Mouse (Mus musculus) myocyte (in vitro differentiated cells): ENCODE results near the gene Nfkbia. TPM values are rescaled to one million over a fixed set of nuclear protein-coding genes. Genes with fewer than 3 reads are reported as not detected.
A peak's percentile ranks its signal among the peaks of the same experiment; 100 is the strongest.

Experiments used
- H3K27me3 ChIP-seq: one replicate; pipeline ENCODE4 v1.6.1; 2011; ENCODE audit not compliant: control insufficient read depth, insufficient read depth, insufficient read length
- H3K36me3 ChIP-seq: one replicate; pipeline ENCODE4 v1.6.1; 2011; ENCODE audit not compliant: control insufficient read depth, insufficient read depth
- H3K4me2 ChIP-seq: one replicate; pipeline ENCODE4 v1.6.1; 2011; ENCODE audit warnings: low read depth, control low read depth
- H3K4me3 ChIP-seq: one replicate; pipeline ENCODE4 v1.5.1; 2011; ENCODE audit warnings: mild to moderate bottlenecking, control low read depth, moderate library complexity
- H3K79me2 ChIP-seq: one replicate; pipeline ENCODE4 v1.6.1; 2011; ENCODE audit not compliant: control insufficient read depth, insufficient read depth
- H3ac ChIP-seq: one replicate; pipeline ENCODE4 v1.6.1; 2011; ENCODE audit not compliant: control insufficient read depth, insufficient read length
- CEBPB ChIP-seq: IDR thresholded peaks from 2 replicates; pipeline ENCODE4 v1.6.1; 2011; ENCODE audit warnings: mild to moderate bottlenecking, moderate library complexity; ENCODE audit not compliant: poor library complexity, insufficient read depth, severe bottlenecking
- E2F4 ChIP-seq: IDR thresholded peaks from one replicate; pipeline ENCODE4 v1.6.1; 2011; ENCODE audit warnings: mild to moderate bottlenecking, control low read depth, moderate library complexity; ENCODE audit not compliant: insufficient read depth
- MAX ChIP-seq: IDR thresholded peaks from one replicate; pipeline ENCODE4 v1.6.1; 2011; ENCODE audit warnings: low read depth, mild to moderate bottlenecking, control low read depth
- MYOD1 ChIP-seq, 3 experiments: IDR thresholded peaks; one replicate each; pipeline ENCODE4 v1.6.1; 2011; ENCODE audit warnings: control low read depth in 2 of 3, low read depth in 2 of 3, mild to moderate bottlenecking in 2 of 3, moderate library complexity in 1 of 3; ENCODE audit not compliant: insufficient read length in 2 of 3, control insufficient read depth in 1 of 3
- MYOG ChIP-seq, 3 experiments: IDR thresholded peaks; one replicate each; pipeline ENCODE4 v1.6.1; 2011; ENCODE audit warnings: control low read depth in 2 of 3, low read depth in 2 of 3, mild to moderate bottlenecking in 2 of 3; ENCODE audit not compliant: insufficient read length in 2 of 3, control insufficient read depth in 1 of 3, insufficient read depth in 1 of 3
- POLR2A ChIP-seq: IDR thresholded peaks from one replicate; pipeline ENCODE4 v1.6.1; 2011; ENCODE audit warnings: low read depth, mild to moderate bottlenecking, control low read depth, moderate library complexity; ENCODE audit not compliant: insufficient read length
- POLR2AphosphoS2 ChIP-seq: IDR thresholded peaks from one replicate; pipeline ENCODE4 v1.6.1; 2011; ENCODE audit warnings: low read depth, control low read depth; ENCODE audit not compliant: insufficient read length
- REST ChIP-seq: IDR thresholded peaks from one replicate; pipeline ENCODE4 v1.6.1; 2011; ENCODE audit warnings: mild to moderate bottlenecking, control low read depth, moderate library complexity; ENCODE audit not compliant: insufficient read depth, insufficient read length
- SRF ChIP-seq: IDR thresholded peaks from one replicate; pipeline ENCODE4 v1.6.1; 2011; ENCODE audit warnings: low read depth; ENCODE audit not compliant: control insufficient read depth, insufficient read length
- TCF12 ChIP-seq: IDR thresholded peaks from one replicate; pipeline ENCODE4 v1.6.1; 2011; ENCODE audit warnings: mild to moderate bottlenecking, control low read depth; ENCODE audit not compliant: poor library complexity, insufficient read depth, severe bottlenecking
- TCF3 ChIP-seq: IDR thresholded peaks from one replicate; pipeline ENCODE4 v1.6.1; 2011; ENCODE audit warnings: low read depth, control low read depth; ENCODE audit not compliant: insufficient read length
- USF1 ChIP-seq: IDR thresholded peaks from one replicate; pipeline ENCODE4 v1.6.1; 2011; ENCODE audit warnings: low read depth, mild to moderate bottlenecking, control low read depth, moderate library complexity
- polyA plus RNA-seq: library from polyadenylated mRNA; unstranded; fragments of >200 nt; fragmentation: generic; extraction: Trizol; gene quantifications from one replicate; pipeline ENCODE4 v1.2.1, GENCODE M21; 2012; ENCODE audit warnings: missing spikeins

Nfkbia gene
- polyA plus RNA-seq, 1 experiment = 18.0 TPM

GRCm38 (mm10) chr12:55536537-55537135 lies 44.2 kb upstream of the Nfkbia start:
- no peaks in the 10 kb centered on the region for H3K36me3 ChIP-seq
- H3K27me3 ChIP-seq = peaks cover 5% of the 10 kb centered on the region
- TF ChIP-seq TCF3 = no peak
- no peak for TF ChIP-seq POLR2A
- TF ChIP-seq E2F4 = no peak
- no peak for TF ChIP-seq SRF
- no peak for TF ChIP-seq CEBPB
- no peak for TF ChIP-seq USF1
- TF ChIP-seq MAX = no peak
- TF ChIP-seq REST = no peak
- no peak for TF ChIP-seq MYOD1 (IDR thresholded peaks at IDR 0.05; ENCODE audit: control insufficient read depth in 1 of 3, insufficient read length in 2 of 3, low read depth in 2 of 3)
- TF ChIP-seq MYOG (IDR thresholded peaks at IDR 0.05; ENCODE audit: control insufficient read depth in 1 of 3, insufficient read depth in 1 of 3, insufficient read length in 2 of 3, low read depth in 2 of 3) = no peak
- no peak for TF ChIP-seq TCF12
- no peak for TF ChIP-seq POLR2AphosphoS2
- no peak overlapping the region for H3K4me2 ChIP-seq
- no peak overlapping the region for H3K4me3 ChIP-seq
- no peak overlapping the region for H3ac ChIP-seq
- H3K79me2 ChIP-seq = no peaks in the 10 kb centered on the region

DNA sequence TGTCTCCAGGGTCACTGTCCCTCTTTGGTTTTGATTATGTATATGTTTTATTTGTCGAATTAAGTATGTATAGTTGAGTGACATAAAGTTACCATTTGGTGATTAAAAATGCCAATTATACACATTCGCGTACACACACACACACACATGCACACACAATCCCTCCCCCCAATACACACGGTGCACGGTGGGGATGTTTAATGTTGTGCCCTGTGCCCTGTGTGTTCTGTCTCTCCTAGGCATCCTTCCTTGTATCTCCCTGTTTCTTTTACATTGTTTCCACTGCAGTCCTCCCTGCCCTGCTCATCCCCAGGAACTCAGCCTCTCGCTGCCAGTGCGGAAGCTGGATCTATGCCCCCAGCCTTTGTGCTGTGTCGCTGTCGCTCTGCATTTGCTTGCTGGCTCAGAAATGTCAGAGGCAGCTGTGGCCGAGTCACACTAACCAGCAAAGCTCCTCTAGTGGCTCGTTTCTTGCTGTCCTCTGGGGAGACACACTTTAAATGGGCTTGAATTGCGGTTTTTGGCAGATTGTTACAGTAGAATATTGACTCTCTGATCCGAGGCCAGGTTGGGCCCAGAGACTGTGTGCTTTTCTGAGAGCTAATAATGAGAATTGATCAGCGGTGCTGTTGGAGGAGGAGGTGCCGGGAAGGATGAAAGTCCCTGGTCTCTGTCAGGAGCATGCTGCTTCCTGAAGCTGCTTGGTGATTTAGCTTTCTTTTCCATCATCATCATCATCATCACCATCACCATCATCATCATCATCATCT lies 34.7 kb upstream of the Nfkbia start:
- no peak overlapping the region for H3K4me2 ChIP-seq
- H3K27me3 ChIP-seq = peaks cover 17% of the 10 kb centered on the region
- H3K36me3 ChIP-seq = no peaks in the 10 kb centered on the region
- no peak overlapping the region for H3K4me3 ChIP-seq
- no peak overlapping the region for H3ac ChIP-seq
- TF ChIP-seq MAX (no peak), E2F4 (no peak), REST (no peak), TCF3 (no peak), MYOD1 (IDR thresholded peaks at IDR 0.05; ENCODE audit: control insufficient read depth in 1 of 3, insufficient read length in 2 of 3, low read depth in 2 of 3) (no peak)
- no peaks in the 10 kb centered on the region for H3K79me2 ChIP-seq

GRCm38 (mm10) chr12:55518061-55518738 lies 25.8 kb upstream of the Nfkbia start:
- no peaks in the 10 kb centered on the region for H3K27me3 ChIP-seq
- no peaks in the 10 kb centered on the region for H3K79me2 ChIP-seq
- no peak overlapping the region for H3ac ChIP-seq

GRCm38 (mm10) chr12:55508817-55509216 lies 16.4 kb upstream of the Nfkbia start:
- Histone ChIP-seq H3K4me3 (no peak overlapping the region), H3K36me3 (no peaks in the 10 kb centered on the region), H3ac (no peak overlapping the region), H3K79me2 (no peaks in the 10 kb centered on the region), H3K4me2 (no peak overlapping the region), H3K27me3 (peaks cover 4% of the 10 kb centered on the region)
- TF ChIP-seq POLR2A (no peak), TCF12 (no peak), E2F4 (no peak), SRF (no peak), TCF3 (no peak), MYOG (IDR thresholded peaks at IDR 0.05; ENCODE audit: control insufficient read depth in 1 of 3, insufficient read depth in 1 of 3, insufficient read length in 2 of 3, low read depth in 2 of 3) (no peak), CEBPB (no peak), MYOD1 (IDR thresholded peaks at IDR 0.05; ENCODE audit: control insufficient read depth in 1 of 3, insufficient read length in 2 of 3, low read depth in 2 of 3) (no peak), POLR2AphosphoS2 (no peak), USF1 (no peak), MAX (no peak), REST (no peak)

More at GRCm38 (mm10) chr12:55518061-55518738, 25.8 kb upstream of the Nfkbia start:
- no peaks in the 10 kb centered on the region for H3K36me3 ChIP-seq
- no peak overlapping the region for H3K4me3 ChIP-seq
- peak; percentile 24 for TF ChIP-seq TCF12
- TF ChIP-seq TCF3 = peak; percentile 8
- TF ChIP-seq CEBPB = peak; percentile 65; the same call in 1 of the 2 replicates
- TF ChIP-seq MYOG (IDR thresholded peaks at IDR 0.05; ENCODE audit: control insufficient read depth in 1 of 3, insufficient read depth in 1 of 3, insufficient read length in 2 of 3, low read depth in 2 of 3) = peak in 2 of 3 experiments; percentile 26 to 69
- TF ChIP-seq POLR2A = no peak
- TF ChIP-seq MYOD1 (IDR thresholded peaks at IDR 0.05; ENCODE audit: control insufficient read depth in 1 of 3, insufficient read length in 2 of 3, low read depth in 2 of 3) = peak; percentile 25 to 66 (median 60)
- peak overlapping the region; percentile 60 for H3K4me2 ChIP-seq
